Mouse (Mus musculus): ENCODE measurements around the gene Pkib. TPM values are rescaled to one million over a fixed set of nuclear protein-coding genes. Genes with fewer than 3 reads are reported as not detected.

Pkib gene
- polyA plus RNA-seq, 1 experiment from 2014 or later = 2.6 TPM

DNA sequence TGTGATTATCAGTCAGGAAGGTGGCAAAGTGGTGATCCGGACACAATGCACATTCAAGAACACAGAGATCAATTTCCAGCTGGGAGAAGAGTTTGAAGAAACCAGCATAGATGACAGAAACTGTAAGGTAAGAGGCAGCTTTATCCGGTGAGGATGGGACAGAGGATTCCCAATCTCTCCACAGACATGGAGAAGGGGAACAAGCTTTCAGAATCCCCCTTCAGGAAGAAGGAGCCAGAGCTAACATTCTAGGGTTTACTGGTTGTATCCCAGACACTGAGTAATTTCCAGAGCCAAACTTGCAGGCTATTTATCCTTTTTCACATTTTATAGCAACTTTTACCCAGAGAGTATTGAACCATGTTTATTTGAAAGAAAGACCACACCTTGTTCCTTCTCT, 153.8 kb downstream of the Pkib start:
- no peak for TF ChIP-seq EP300 (IDR thresholded peaks at IDR 0.05; ENCODE audit: low read depth)
- no peak for TF ChIP-seq CTCF (IDR thresholded peaks at IDR 0.05; ENCODE audit: low read depth)
- Histone ChIP-seq H3K4me1 (ENCODE audit: insufficient read depth) (no peaks in the 10 kb centered on the region), H3K27ac (ENCODE audit: low read depth) (no peak overlapping the region), H3K9ac (replicated peaks) (no peak overlapping the region), H3K27me3 (ENCODE audit: insufficient read depth, low read length) (no peaks in the 10 kb centered on the region), H3K4me2 (ENCODE audit: low read depth, low read length) (no peak overlapping the region), H3K9me3 (ENCODE audit: low read length) (no peaks in the 10 kb centered on the region), H3K36me3 (replicated peaks; ENCODE audit: insufficient read depth, low read length) (no peaks in the 10 kb centered on the region), H3K4me3 (ENCODE audit: low read depth, low read length) (no peak overlapping the region)
- no peak for DNase-seq
- ATAC-seq = no peak
- WGBS (ENCODE audit: insufficient replicate concordance) = 72% methylated on average over 2 of the region's 2 CpGs

Other genes starting within 250 kb of the Pkib start
- 20.2 and 27.3 TPM in 2 replicates for gene Hsf2, start 145.6 kb upstream of the Pkib start, polyA plus RNA-seq (2015; fragmentation: Nextera tagmentation; extraction: Ambion mirVana)
- 79.2 and 81.6 TPM in 2 replicates for gene Serinc1, start 99.5 kb upstream of the Pkib start, polyA plus RNA-seq (2015; fragmentation: Nextera tagmentation; extraction: Ambion mirVana)
- gene Fabp7, start 152.9 kb downstream of the Pkib start, polyA plus RNA-seq (2015; fragmentation: Nextera tagmentation; extraction: Ambion mirVana) = 7.9 TPM in 2 replicates
- gene Smpdl3a, start 162.4 kb downstream of the Pkib start, polyA plus RNA-seq (2015; fragmentation: Nextera tagmentation; extraction: Ambion mirVana) = 40.0 and 40.7 TPM in 2 replicates

Measured in liver, postnatal 0 days (tissue).